Mouse (Mus musculus) thymus, adult 2 months (tissue): Measurements from ENCODE around the gene Sorbs1.

Experiments used
- CTCF ChIP-seq: fragments of 200-500 bp; IDR thresholded peaks from 2 replicates; pipeline ENCODE4 v1.5.1; 2012; ENCODE audit warnings: mild to moderate bottlenecking, control low read depth, low read length, moderate library complexity, borderline replicate concordance; ENCODE audit not compliant: control insufficient read depth, poor library complexity, insufficient read depth; ENCODE audit errors: extremely low read depth
- POLR2A ChIP-seq: fragments of 200-500 bp; IDR thresholded peaks from 2 replicates; pipeline ENCODE4 v1.6.1; 2012; ENCODE audit warnings: mild to moderate bottlenecking, low read length, control low read depth, moderate library complexity; ENCODE audit not compliant: control insufficient read depth, poor library complexity, insufficient read depth; ENCODE audit errors: extremely low read depth

GRCm38 (mm10) chr19:40403999-40404398, 109.6 kb downstream of the Sorbs1 start:
- TF ChIP-seq CTCF (no peak), POLR2A (no peak)
